Mouse (Mus musculus): ENCODE measurements around the gene Ankrd11. TPM values are rescaled to one million over a fixed set of nuclear protein-coding genes. Genes with fewer than 3 reads are reported as not detected.

Ankrd11 gene
- polyA plus RNA-seq, 1 experiment, result 41.9 TPM

GRCm38 (mm10) chr8:122928631-122929224, 113.3 kb downstream of the Ankrd11 start:
- H3K36me3 ChIP-seq (ENCODE audit: control insufficient read depth, insufficient read depth, low read length), result no peaks in the 10 kb centered on the region
- no peak for TF ChIP-seq CTCF (IDR thresholded peaks at IDR 0.05; ENCODE audit: control insufficient read depth, insufficient read depth, insufficient replicate concordance, low read depth, low read length)
- TF ChIP-seq POLR2A (IDR thresholded peaks at IDR 0.05; ENCODE audit: control insufficient read depth, low read depth, low read length), result no peak

DNA sequence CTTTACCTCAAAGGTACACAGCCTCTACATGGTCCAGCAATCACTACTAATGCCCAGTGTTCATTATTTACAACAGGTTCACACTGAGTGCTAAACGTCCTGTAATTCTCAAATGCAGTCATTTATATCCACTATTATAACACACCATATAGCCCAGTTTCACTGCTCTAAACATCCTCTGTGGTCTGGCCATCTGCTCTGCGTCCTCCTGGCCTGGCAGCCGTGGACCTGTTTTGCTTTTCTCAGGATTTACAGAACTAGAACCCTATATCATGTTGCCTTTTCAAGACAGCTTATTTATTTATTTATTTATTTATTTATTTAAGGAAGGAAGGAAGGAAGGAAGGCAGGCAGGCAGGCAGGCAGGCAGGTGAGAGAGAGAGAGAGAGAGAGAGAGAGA, 114.2 kb downstream of the Ankrd11 start:
- Histone ChIP-seq H3K27ac (ENCODE audit: control insufficient read depth, insufficient read depth, low read depth, low read length) (no peak overlapping the region), H3K4me3 (ENCODE audit: control insufficient read depth, low read depth, low read length) (no peak overlapping the region), H3K36me3 (ENCODE audit: control insufficient read depth, insufficient read depth, low read length) (no peaks in the 10 kb centered on the region), H3K27me3 (ENCODE audit: control insufficient read depth, insufficient read depth, low read length) (no peaks in the 10 kb centered on the region), H3K4me1 (ENCODE audit: control insufficient read depth, insufficient read depth, low read length) (no peaks in the 10 kb centered on the region)
- no peak for TF ChIP-seq CTCF (IDR thresholded peaks at IDR 0.05; ENCODE audit: control insufficient read depth, insufficient read depth, insufficient replicate concordance, low read depth, low read length)
- no peak for TF ChIP-seq POLR2A (IDR thresholded peaks at IDR 0.05; ENCODE audit: control insufficient read depth, low read depth, low read length)

More at GRCm38 (mm10) chr8:122928631-122929224, 113.3 kb downstream of the Ankrd11 start:
- Histone ChIP-seq H3K4me3 (ENCODE audit: control insufficient read depth, low read depth, low read length) (no peak overlapping the region), H3K27me3 (ENCODE audit: control insufficient read depth, insufficient read depth, low read length) (no peaks in the 10 kb centered on the region), H3K4me1 (ENCODE audit: control insufficient read depth, insufficient read depth, low read length) (no peaks in the 10 kb centered on the region), H3K27ac (ENCODE audit: control insufficient read depth, insufficient read depth, low read depth, low read length) (no peak overlapping the region)

GRCm38 (mm10) chr8:122926782-122927181, 115.3 kb downstream of the Ankrd11 start:
- Histone ChIP-seq H3K27ac (ENCODE audit: control insufficient read depth, insufficient read depth, low read depth, low read length) (no peak overlapping the region), H3K36me3 (ENCODE audit: control insufficient read depth, insufficient read depth, low read length) (no peaks in the 10 kb centered on the region), H3K27me3 (ENCODE audit: control insufficient read depth, insufficient read depth, low read length) (no peaks in the 10 kb centered on the region), H3K4me3 (ENCODE audit: control insufficient read depth, low read depth, low read length) (no peak overlapping the region), H3K4me1 (ENCODE audit: control insufficient read depth, insufficient read depth, low read length) (no peaks in the 10 kb centered on the region)
- peak; percentile 46; the same call in 1 of the 2 replicates for TF ChIP-seq CTCF (IDR thresholded peaks at IDR 0.05; ENCODE audit: control insufficient read depth, insufficient read depth, insufficient replicate concordance, low read depth, low read length)
- no peak for TF ChIP-seq POLR2A (IDR thresholded peaks at IDR 0.05; ENCODE audit: control insufficient read depth, low read depth, low read length)

DNA sequence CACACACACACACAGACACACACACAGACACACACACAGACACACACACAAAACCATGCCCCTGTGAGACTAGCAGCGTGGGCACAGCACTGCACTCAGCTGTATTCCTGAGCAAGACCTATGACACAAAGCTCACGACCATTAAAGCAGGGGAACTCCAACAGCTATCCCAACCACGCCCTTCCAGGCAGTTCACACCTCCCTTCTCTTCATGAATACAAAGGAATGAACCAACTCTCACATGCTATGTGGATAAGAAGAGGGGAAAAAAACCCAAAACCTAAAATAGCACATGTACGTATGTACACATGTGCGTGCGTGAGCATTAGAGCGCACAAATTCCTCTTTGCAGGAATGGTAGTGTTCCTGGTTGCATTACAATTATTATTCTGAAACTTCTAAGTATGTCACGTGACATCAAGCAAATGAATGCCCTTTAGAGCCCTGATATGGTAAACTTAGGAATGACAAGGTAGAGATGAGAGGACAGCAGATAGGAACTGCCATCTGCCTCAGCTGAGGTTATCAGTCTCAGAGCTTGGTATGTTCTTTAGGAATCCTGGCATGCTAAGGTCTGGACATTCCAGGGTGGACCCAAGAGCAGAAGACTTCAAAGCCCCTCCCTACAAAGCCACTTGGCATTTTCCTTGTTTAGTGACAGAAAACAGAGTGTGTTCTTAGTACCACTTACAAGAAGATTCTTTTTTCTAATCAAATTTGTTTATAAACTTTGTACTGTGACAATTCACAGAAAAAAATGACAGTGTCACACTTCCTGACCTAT, 115.9 kb downstream of the Ankrd11 start:
- TF ChIP-seq POLR2A (IDR thresholded peaks at IDR 0.05; ENCODE audit: control insufficient read depth, low read depth, low read length) (no peak), CTCF (IDR thresholded peaks at IDR 0.05; ENCODE audit: control insufficient read depth, insufficient read depth, insufficient replicate concordance, low read depth, low read length) (no peak)
- H3K27me3 ChIP-seq (ENCODE audit: control insufficient read depth, insufficient read depth, low read length), result no peaks in the 10 kb centered on the region
- H3K27ac ChIP-seq (ENCODE audit: control insufficient read depth, insufficient read depth, low read depth, low read length), result no peak overlapping the region
- H3K36me3 ChIP-seq (ENCODE audit: control insufficient read depth, insufficient read depth, low read length), result no peaks in the 10 kb centered on the region
- no peak overlapping the region for H3K4me3 ChIP-seq (ENCODE audit: control insufficient read depth, low read depth, low read length)
- no peaks in the 10 kb centered on the region for H3K4me1 ChIP-seq (ENCODE audit: control insufficient read depth, insufficient read depth, low read length)

GRCm38 (mm10) chr8:122924091-122924490, 118.0 kb downstream of the Ankrd11 start:
- H3K27me3 ChIP-seq (ENCODE audit: control insufficient read depth, insufficient read depth, low read length), result no peaks in the 10 kb centered on the region
- TF ChIP-seq POLR2A (IDR thresholded peaks at IDR 0.05; ENCODE audit: control insufficient read depth, low read depth, low read length), result no peak
- no peak for TF ChIP-seq CTCF (IDR thresholded peaks at IDR 0.05; ENCODE audit: control insufficient read depth, insufficient read depth, insufficient replicate concordance, low read depth, low read length)
- H3K36me3 ChIP-seq (ENCODE audit: control insufficient read depth, insufficient read depth, low read length), result no peaks in the 10 kb centered on the region
- no peak overlapping the region for H3K4me3 ChIP-seq (ENCODE audit: control insufficient read depth, low read depth, low read length)
- H3K27ac ChIP-seq (ENCODE audit: control insufficient read depth, insufficient read depth, low read depth, low read length), result no peak overlapping the region
- no peaks in the 10 kb centered on the region for H3K4me1 ChIP-seq (ENCODE audit: control insufficient read depth, insufficient read depth, low read length)

GRCm38 (mm10) chr8:122923431-122924090, 118.5 kb downstream of the Ankrd11 start:
- no peaks in the 10 kb centered on the region for H3K4me1 ChIP-seq (ENCODE audit: control insufficient read depth, insufficient read depth, low read length)
- no peaks in the 10 kb centered on the region for H3K36me3 ChIP-seq (ENCODE audit: control insufficient read depth, insufficient read depth, low read length)
- H3K27me3 ChIP-seq (ENCODE audit: control insufficient read depth, insufficient read depth, low read length), result no peaks in the 10 kb centered on the region
- H3K27ac ChIP-seq (ENCODE audit: control insufficient read depth, insufficient read depth, low read depth, low read length), result no peak overlapping the region
- TF ChIP-seq POLR2A (IDR thresholded peaks at IDR 0.05; ENCODE audit: control insufficient read depth, low read depth, low read length), result no peak
- TF ChIP-seq CTCF (IDR thresholded peaks at IDR 0.05; ENCODE audit: control insufficient read depth, insufficient read depth, insufficient replicate concordance, low read depth, low read length), result no peak
- H3K4me3 ChIP-seq (ENCODE audit: control insufficient read depth, low read depth, low read length), result no peak overlapping the region

GRCm38 (mm10) chr8:122922945-122923344, 119.1 kb downstream of the Ankrd11 start:
- Histone ChIP-seq H3K36me3 (ENCODE audit: control insufficient read depth, insufficient read depth, low read length) (no peaks in the 10 kb centered on the region), H3K27me3 (ENCODE audit: control insufficient read depth, insufficient read depth, low read length) (no peaks in the 10 kb centered on the region), H3K4me3 (ENCODE audit: control insufficient read depth, low read depth, low read length) (no peak overlapping the region), H3K27ac (ENCODE audit: control insufficient read depth, insufficient read depth, low read depth, low read length) (no peak overlapping the region), H3K4me1 (ENCODE audit: control insufficient read depth, insufficient read depth, low read length) (no peaks in the 10 kb centered on the region)
- TF ChIP-seq CTCF (IDR thresholded peaks at IDR 0.05; ENCODE audit: control insufficient read depth, insufficient read depth, insufficient replicate concordance, low read depth, low read length) (no peak), POLR2A (IDR thresholded peaks at IDR 0.05; ENCODE audit: control insufficient read depth, low read depth, low read length) (no peak)
